Mouse (Mus musculus) embryonic facial prominence, embryonic 11.5 days (tissue): ENCODE data around the gene S100a2. TPM values are rescaled to one million over a fixed set of nuclear protein-coding genes. Genes with fewer than 3 reads are reported as not detected.

Experiments
- ATAC-seq: fragments of 200-750 bp; cut with Nextera tagmentation; replicated peaks from 2 replicates; pipeline ENCODE4 v1.8.0; 2017; ENCODE audit warnings: low read depth; ENCODE audit not compliant: insufficient number of reproducible peaks, low FRiP score, low TSS enrichment
- DNase-seq: peaks from one replicate; pipeline ENCODE4 v3.0.0-alpha.2; 2015; ENCODE audit warnings: low spot score
- H3K27ac ChIP-seq: fragments of 300-500 bp; sonication (generic); replicated peaks from 2 replicates; pipeline ENCODE4 v1.5.1; 2014; ENCODE audit warnings: mild to moderate bottlenecking, low read depth, low read length, control low read depth
- H3K27me3 ChIP-seq: fragments of 300-500 bp; sonication (generic); 2 replicates; pipeline ENCODE4 v1.6.1; 2014; ENCODE audit warnings: mild to moderate bottlenecking, low read length, moderate library complexity, mixed read lengths; ENCODE audit not compliant: control insufficient read depth, insufficient read depth
- H3K36me3 ChIP-seq: fragments of 300-500 bp; sonication (generic); replicated peaks from 2 replicates; pipeline ENCODE4 v1.6.1; 2014; ENCODE audit warnings: low read depth, mild to moderate bottlenecking, low read length, moderate library complexity, mixed read lengths; ENCODE audit not compliant: control insufficient read depth, insufficient read depth
- H3K4me1 ChIP-seq: fragments of 300-500 bp; sonication (generic); 2 replicates; pipeline ENCODE4 v1.6.1; 2014; ENCODE audit warnings: low read length, mixed read lengths; ENCODE audit not compliant: control insufficient read depth, insufficient read depth
- H3K4me2 ChIP-seq: fragments of 300-500 bp; sonication (generic); 2 replicates; pipeline ENCODE4 v1.6.1; 2014; ENCODE audit warnings: low read depth, mild to moderate bottlenecking, control low read depth, low read length, moderate library complexity
- H3K4me3 ChIP-seq: fragments of 300-500 bp; sonication (generic); 2 replicates; pipeline ENCODE4 v1.5.1; 2014; ENCODE audit warnings: low read depth, low read length, control low read depth
- H3K9ac ChIP-seq: fragments of 300-500 bp; sonication (generic); replicated peaks from 2 replicates; pipeline ENCODE4 v1.6.1; 2014; ENCODE audit warnings: mild to moderate bottlenecking, control low read depth, low read length
- H3K9me3 ChIP-seq: fragments of 300-500 bp; sonication (generic); replicated peaks from 2 replicates; pipeline ENCODE4 v1.6.1; 2016; ENCODE audit warnings: mild to moderate bottlenecking, low read length, inconsistent platforms, mixed read lengths; ENCODE audit not compliant: control insufficient read depth
- WGBS: fragments of 180-500 bp; shearing (Covaris S2); extraction: QIAGEN DNeasy Blood & Tissue Kit; methylation state at CpG from one replicate; pipeline ENCODE4 v1.1.7; 2014; 5-methylcytosine and 5-hydroxymethylcytosine counted together
- polyA plus RNA-seq: library from polyadenylated mRNA; unstranded; fragments of >200 nt; fragmentation: Nextera tagmentation; extraction: Ambion mirVana; gene quantifications from 2 replicates; pipeline ENCODE4 v1.2.1, GENCODE M21; 2014

The S100a2 gene
- polyA plus RNA-seq, 1 experiment from 2014 or later = not detected

DNA sequence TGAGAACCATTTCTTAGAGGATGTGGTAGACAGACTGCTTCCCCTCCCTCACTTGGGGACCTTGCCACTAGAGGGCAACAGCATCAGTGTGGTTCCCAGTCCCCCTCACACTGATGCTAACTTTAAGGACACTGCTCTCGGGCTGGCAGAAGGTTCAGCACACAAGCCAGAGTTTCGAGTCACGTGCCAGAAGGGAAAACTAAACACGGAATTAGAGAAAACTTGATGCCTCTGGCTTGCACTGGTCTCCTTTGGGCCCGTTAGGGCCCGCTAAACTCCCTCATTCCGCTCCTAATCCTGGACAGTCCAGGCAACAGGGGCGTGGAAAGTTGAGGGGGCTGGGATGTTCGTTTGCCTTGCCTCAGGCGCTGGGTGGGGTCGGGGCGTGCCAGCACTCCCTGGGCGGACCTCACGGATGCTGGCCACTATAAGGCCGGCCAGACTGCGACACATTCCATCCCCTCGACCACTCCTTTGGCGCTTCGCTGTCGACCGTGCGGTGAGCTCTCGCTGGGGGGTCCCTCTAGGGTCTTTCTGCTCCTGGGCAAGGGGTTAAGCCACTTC, 22.8 kb downstream of the S100a2 start, which contains the start of gene S100a6:
Gene S100a6 (plus strand): TSS at position 155 of the 564 bp plus-strand sequence.
- H3K27ac ChIP-seq = no peak within 1 kb of the TSS
- 0% methylated on average over 23 of the region's 23 CpGs for WGBS
- no peaks in the 10 kb centered on the region for H3K36me3 ChIP-seq
- H3K4me2 ChIP-seq = peak within 1 kb of the TSS; percentile 66
- no peaks in the 10 kb centered on the region for H3K9me3 ChIP-seq
- peak; percentile 79 for DNase-seq
- peak within 1 kb of the TSS; percentile 49 for H3K9ac ChIP-seq
- H3K4me1 ChIP-seq = no peaks in the 10 kb centered on the region
- peak within 1 kb of the TSS; percentile 25 for H3K4me3 ChIP-seq
- ATAC-seq = peak; percentile 57; the same call in 1 of the 2 replicates
- H3K27me3 ChIP-seq = no peaks in the 10 kb centered on the region

DNA sequence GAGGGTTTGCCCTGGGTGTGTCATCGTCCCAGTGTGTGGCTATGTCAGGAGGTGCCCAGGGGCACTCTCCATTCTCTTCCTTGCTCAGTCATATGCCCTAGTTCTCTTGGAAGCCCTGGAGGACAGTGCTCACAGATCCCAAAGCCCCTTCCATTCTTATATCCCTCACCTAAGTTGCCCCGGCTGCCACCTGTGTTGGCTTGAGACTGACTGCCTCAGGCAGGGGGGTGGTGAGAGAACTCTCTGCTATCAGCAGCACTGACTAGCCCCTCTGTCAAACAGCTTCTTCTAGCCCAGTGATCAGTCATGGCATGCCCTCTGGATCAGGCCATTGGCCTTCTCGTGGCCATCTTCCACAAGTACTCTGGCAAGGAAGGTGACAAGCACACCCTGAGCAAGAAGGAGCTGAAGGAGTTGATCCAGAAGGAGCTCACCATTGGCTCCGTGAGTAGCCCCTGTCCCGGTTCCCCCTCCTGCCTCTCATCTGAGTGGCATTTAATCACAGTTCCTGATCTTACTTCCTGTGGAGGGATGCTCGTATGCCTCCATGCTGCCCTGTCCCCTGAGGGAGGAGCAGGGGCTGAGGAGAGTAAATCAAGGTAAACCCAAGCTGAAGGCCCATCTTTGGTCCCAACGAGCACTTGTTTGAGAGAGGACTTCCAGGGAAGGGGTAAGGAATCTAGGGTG, 23.6 kb downstream of the S100a2 start:
- peak overlapping the region; percentile 49 for H3K9ac ChIP-seq
- H3K36me3 ChIP-seq = no peaks in the 10 kb centered on the region
- no peak overlapping the region for H3K27ac ChIP-seq
- H3K4me1 ChIP-seq = no peaks in the 10 kb centered on the region
- no peaks in the 10 kb centered on the region for H3K9me3 ChIP-seq
- peak overlapping the region; percentile 66 for H3K4me2 ChIP-seq
- DNase-seq (no peak), ATAC-seq (no peak)
- no peaks in the 10 kb centered on the region for H3K27me3 ChIP-seq
- peak overlapping the region; percentile 25; the same call in 1 of the 2 replicates for H3K4me3 ChIP-seq
- 55% methylated on average over 7 of the region's 7 CpGs for WGBS

DNA sequence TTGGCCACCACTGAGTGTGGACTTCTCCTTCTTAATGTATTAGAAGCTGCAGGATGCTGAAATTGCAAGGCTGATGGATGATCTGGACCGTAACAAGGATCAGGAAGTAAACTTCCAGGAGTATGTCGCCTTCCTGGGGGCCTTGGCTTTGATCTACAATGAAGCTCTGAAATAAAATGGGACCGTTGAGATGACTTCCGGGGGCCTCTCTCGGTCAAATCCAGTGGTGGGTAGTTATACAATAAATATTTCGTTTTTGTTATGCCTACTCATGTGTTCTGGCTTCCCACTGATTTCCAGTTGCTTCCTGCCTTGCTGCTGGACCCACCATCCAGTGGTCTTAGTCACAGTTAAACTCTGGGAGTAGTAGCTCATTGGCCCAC, 24.1 kb downstream of the S100a2 start:
- no peak overlapping the region for H3K27ac ChIP-seq
- no peak overlapping the region for H3K4me3 ChIP-seq
- H3K4me1 ChIP-seq = no peaks in the 10 kb centered on the region
- WGBS = 87% methylated on average over 6 of the region's 6 CpGs
- no peaks in the 10 kb centered on the region for H3K36me3 ChIP-seq
- DNase-seq (no peak), ATAC-seq (no peak)
- no peaks in the 10 kb centered on the region for H3K9me3 ChIP-seq
- H3K4me2 ChIP-seq = no peak overlapping the region
- H3K9ac ChIP-seq = no peak overlapping the region
- H3K27me3 ChIP-seq = no peaks in the 10 kb centered on the region

DNA sequence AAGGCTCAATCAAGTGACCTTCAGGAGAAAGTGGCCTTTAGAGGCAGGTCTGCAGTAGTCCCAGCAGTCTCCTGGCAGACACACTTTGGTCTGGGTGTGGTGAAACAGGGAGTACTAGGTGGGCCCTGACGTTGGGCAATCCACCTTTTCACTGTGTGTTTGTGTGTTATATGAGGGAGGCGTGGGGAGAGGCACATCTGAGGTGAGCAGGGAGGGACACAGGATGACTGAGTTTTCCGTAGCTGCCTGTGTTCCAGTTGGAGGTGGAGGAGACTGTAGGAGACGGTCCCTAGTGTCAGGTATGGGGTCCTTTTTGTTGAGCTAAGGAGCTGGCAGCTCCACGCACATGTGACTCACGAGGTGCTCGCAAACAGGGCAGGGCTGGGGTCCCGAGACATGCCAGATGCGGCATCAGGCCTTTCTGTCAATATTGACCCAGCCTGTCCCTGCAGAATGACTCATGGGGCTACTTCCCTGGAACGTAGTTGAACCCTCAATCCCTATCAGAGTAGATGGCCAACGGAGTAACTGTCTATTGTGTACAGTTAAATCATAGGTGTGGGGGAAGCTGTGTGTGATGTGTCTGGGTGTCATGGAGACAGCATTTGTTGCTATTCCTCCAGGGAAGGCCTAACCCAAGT, 24.7 kb downstream of the S100a2 start:
- no peak for DNase-seq
- Histone ChIP-seq H3K27me3 (no peaks in the 10 kb centered on the region), H3K27ac (no peak overlapping the region), H3K9me3 (no peaks in the 10 kb centered on the region), H3K4me3 (no peak overlapping the region), H3K9ac (no peak overlapping the region), H3K4me1 (no peaks in the 10 kb centered on the region), H3K4me2 (no peak overlapping the region), H3K36me3 (no peaks in the 10 kb centered on the region)
- 0 out of 2 replicates have a peak, but pooled peaks have one; percentile 4 for ATAC-seq
- WGBS = 84% methylated on average over 11 of the region's 11 CpGs

DNA sequence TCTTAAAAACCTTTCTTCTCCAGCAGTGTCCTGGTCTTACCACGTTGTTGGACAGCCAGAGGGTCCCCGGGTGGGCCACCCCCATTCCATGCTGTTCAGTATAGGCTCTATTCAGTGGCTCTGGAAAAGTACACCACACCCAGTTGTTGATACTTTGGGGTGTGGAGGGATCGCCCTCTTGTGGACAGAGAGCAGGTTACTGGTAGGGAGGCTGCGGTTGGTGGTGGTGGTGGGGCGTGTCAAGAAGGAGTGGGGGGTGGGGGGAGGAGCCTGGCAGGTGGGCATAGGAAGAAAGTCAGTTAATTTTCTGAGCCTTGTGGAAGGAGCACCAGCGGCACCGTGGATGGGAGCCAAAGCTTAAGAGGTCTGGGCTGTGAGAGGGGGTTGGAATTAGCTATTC, 25.4 kb downstream of the S100a2 start:
- no peak overlapping the region for H3K4me2 ChIP-seq
- ATAC-seq (peak; percentile 70; the same call in 1 of the 2 replicates), DNase-seq (peak; percentile 80)
- H3K4me1 ChIP-seq = no peaks in the 10 kb centered on the region
- H3K27me3 ChIP-seq = no peaks in the 10 kb centered on the region
- H3K9ac ChIP-seq = no peak overlapping the region
- H3K4me3 ChIP-seq = no peak overlapping the region
- H3K9me3 ChIP-seq = no peaks in the 10 kb centered on the region
- no peak overlapping the region for H3K27ac ChIP-seq
- WGBS = 15% methylated on average over 7 of the region's 7 CpGs
- no peaks in the 10 kb centered on the region for H3K36me3 ChIP-seq

DNA sequence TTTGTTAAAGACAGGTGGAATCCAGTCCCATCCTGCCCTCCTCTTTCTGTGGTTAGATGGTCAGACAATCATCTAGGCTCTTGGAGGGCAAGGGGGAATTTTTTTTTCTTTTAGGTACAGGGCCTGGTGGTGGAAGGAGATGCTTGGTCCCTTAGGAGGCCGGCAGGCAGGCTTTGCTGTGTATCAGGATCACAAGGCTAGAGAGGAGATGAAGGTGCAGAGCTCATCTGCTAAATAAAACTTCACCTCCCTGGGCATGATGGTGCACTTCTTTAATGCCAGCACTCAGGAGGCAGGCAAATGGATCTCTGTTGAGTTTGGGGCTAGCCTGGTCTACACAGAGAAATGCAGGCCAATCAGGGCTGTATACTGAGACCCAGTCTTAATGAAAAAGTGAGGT, 25.9 kb downstream of the S100a2 start:
- no peak overlapping the region for H3K27ac ChIP-seq
- H3K9ac ChIP-seq = no peak overlapping the region
- no peaks in the 10 kb centered on the region for H3K36me3 ChIP-seq
- H3K4me2 ChIP-seq = no peak overlapping the region
- 81% methylated on average over 1 of the region's 1 CpGs for WGBS
- no peak for DNase-seq
- no peaks in the 10 kb centered on the region for H3K9me3 ChIP-seq
- H3K27me3 ChIP-seq = no peaks in the 10 kb centered on the region
- no peaks in the 10 kb centered on the region for H3K4me1 ChIP-seq
- no peak for ATAC-seq
- no peak overlapping the region for H3K4me3 ChIP-seq

DNA sequence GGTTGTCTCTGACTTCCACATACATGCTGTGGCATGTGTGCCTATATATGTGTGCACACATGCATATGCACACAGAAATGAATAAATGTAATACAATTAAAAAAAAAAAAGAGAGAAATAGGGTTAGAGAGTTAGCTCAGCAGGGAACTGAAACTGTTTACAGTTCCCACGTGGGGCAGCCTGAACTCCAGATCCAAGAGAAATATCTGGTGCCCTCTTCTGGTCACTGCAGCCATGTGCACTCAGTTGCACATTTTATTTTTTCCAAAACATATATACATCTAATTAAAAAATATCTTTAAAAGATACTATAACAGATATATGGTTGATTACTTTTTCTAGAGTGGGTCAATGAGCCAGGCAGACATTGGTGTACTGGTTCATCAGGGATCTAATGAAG, 27.5 kb downstream of the S100a2 start:
- no peak for DNase-seq
- 8% methylated on average over 1 of the region's 1 CpGs for WGBS

DNA sequence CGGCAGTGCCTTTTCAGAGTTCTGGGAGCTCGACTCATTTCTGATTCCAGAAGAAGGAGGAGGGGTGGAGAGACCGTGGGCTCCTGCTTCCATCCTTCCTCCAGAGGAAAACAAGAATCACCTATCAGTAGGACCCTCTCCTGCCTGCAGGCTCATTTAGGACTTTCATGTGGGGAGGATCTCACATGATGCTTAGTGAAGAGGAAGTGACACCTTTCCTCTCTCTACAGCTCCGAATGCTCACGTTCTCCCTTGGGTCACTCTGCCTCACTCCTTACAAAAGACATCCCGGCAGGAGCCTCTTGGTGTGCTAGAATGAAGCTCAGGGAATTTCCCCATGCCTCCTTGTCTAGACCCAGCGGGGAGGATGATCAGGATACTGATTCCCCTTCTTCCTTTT, 31.5 kb downstream of the S100a2 start:
- H3K4me3 ChIP-seq = no peak overlapping the region
- 53% methylated on average over 7 of the region's 7 CpGs for WGBS
- no peak overlapping the region for H3K9ac ChIP-seq
- no peaks in the 10 kb centered on the region for H3K36me3 ChIP-seq
- no peak overlapping the region for H3K27ac ChIP-seq
- no peak overlapping the region for H3K4me2 ChIP-seq
- no peaks in the 10 kb centered on the region for H3K27me3 ChIP-seq
- H3K9me3 ChIP-seq = no peaks in the 10 kb centered on the region
- no peaks in the 10 kb centered on the region for H3K4me1 ChIP-seq
- DNase-seq (no peak), ATAC-seq (no peak)

More for the DNA sequence above, 27.5 kb downstream of the S100a2 start:
- H3K4me1 ChIP-seq = no peaks in the 10 kb centered on the region
- H3K27me3 ChIP-seq = no peaks in the 10 kb centered on the region
- H3K36me3 ChIP-seq = no peaks in the 10 kb centered on the region
- H3K9me3 ChIP-seq = no peaks in the 10 kb centered on the region
- H3K27ac ChIP-seq = no peak overlapping the region
- H3K9ac ChIP-seq = no peak overlapping the region
- H3K4me2 ChIP-seq = no peak overlapping the region
- ATAC-seq = no peak
- H3K4me3 ChIP-seq = no peak overlapping the region
